Mouse (Mus musculus): ENCODE results near the gene Hoxa11. TPM values are rescaled to one million over a fixed set of nuclear protein-coding genes. Genes with fewer than 3 reads are reported as not detected.

Gene Hoxa11
- polyA plus RNA-seq, 1 experiment: not detected

DNA sequence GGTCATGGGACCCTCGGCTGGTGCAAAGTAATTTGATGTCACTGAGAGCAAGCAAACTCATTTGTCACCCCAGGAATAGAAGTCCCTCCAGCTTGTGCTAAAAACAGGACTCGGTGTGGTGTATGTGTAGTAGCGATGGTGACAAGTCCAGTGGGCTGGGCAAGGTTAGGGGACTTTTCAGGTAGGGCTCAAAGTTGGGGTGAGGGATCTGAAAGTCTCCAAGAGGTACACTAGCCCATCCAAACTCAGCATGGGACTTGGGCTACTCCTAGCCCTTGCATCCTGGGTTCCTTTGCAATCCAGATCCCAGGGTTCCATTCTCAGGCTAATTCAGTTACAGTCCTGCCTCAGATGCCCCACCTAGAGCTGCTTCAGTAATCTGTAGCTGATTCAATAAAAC lies 23.1 kb upstream of the Hoxa11 start:
- no peak for TF ChIP-seq CTCF (IDR thresholded peaks at IDR 0.05; ENCODE audit: borderline replicate concordance, insufficient read depth, low read depth, low read length)
- no peak for TF ChIP-seq POLR2A (IDR thresholded peaks at IDR 0.05; ENCODE audit: borderline replicate concordance, insufficient read depth, low read length)
- WGBS: 4% methylated on average over 3 of the region's 3 CpGs
- H3K27me3 ChIP-seq (ENCODE audit: control insufficient read depth, insufficient read depth, low read length): peaks cover 21% of the 10 kb centered on the region; the same call in 1 of the 2 replicates
- DNase-seq: no peak
- no peak overlapping the region for H3K27ac ChIP-seq (ENCODE audit: insufficient read depth, low read length)
- H3K4me1 ChIP-seq (ENCODE audit: control insufficient read depth, insufficient read depth, low read length): no peaks in the 10 kb centered on the region
- H3K4me3 ChIP-seq (replicated peaks; ENCODE audit: insufficient read depth, low read depth, low read length): no peak overlapping the region

DNA sequence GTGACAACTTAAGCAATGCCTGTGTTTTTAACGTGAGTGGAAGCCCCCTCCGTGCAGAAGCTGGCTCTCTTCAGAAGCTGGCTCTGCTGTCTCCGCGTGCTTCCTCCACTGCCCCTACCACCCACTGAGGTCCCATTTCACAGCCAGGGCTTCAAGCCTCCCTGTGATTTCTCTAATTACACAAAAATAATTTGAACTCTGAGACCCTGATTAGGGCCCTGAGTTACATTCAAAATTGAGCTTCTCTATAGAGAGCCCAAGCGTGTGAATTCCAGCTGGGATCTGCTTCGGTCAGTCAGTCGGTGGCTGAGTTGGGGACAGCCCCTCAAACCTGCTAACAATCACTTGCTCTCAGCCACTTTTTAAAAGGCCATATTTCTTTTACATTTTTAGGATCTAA lies 22.7 kb upstream of the Hoxa11 start:
- no peaks in the 10 kb centered on the region for H3K4me1 ChIP-seq (ENCODE audit: control insufficient read depth, insufficient read depth, low read length)
- no peak overlapping the region for H3K27ac ChIP-seq (ENCODE audit: insufficient read depth, low read length)
- 4% methylated on average over 7 of the region's 7 CpGs for WGBS
- H3K27me3 ChIP-seq (ENCODE audit: control insufficient read depth, insufficient read depth, low read length): peaks cover 21% of the 10 kb centered on the region; the same call in 1 of the 2 replicates
- H3K4me3 ChIP-seq (replicated peaks; ENCODE audit: insufficient read depth, low read depth, low read length): no peak overlapping the region
- DNase-seq: no peak
- TF ChIP-seq POLR2A (IDR thresholded peaks at IDR 0.05; ENCODE audit: borderline replicate concordance, insufficient read depth, low read length) (no peak), CTCF (IDR thresholded peaks at IDR 0.05; ENCODE audit: borderline replicate concordance, insufficient read depth, low read depth, low read length) (no peak)

DNA sequence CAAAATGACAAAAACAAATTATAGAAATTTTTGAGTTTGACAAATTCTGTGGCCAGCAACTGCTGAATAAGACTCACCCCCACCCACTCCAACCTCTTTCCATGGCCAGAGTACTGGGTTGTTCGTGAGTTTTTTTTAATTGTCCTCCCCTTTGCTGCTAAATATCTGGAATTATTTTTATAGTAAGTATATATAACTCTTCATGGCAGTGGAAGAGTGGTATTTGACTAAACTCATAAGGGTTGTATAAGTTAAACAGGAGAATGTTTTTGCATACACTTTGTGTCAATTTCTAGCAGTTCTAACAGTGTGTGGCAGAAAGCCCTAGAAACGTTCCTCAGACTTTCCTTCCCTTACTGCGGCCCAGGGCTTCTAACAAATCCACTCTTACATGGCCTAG lies 22.1 kb upstream of the Hoxa11 start:
- Histone ChIP-seq H3K4me3 (replicated peaks; ENCODE audit: insufficient read depth, low read depth, low read length) (no peak overlapping the region), H3K4me1 (ENCODE audit: control insufficient read depth, insufficient read depth, low read length) (no peaks in the 10 kb centered on the region), H3K27ac (ENCODE audit: insufficient read depth, low read length) (no peak overlapping the region), H3K27me3 (ENCODE audit: control insufficient read depth, insufficient read depth, low read length) (peaks cover 21% of the 10 kb centered on the region; the same call in 1 of the 2 replicates)
- 6% methylated on average over 3 of the region's 3 CpGs for WGBS
- TF ChIP-seq POLR2A (IDR thresholded peaks at IDR 0.05; ENCODE audit: borderline replicate concordance, insufficient read depth, low read length): no peak
- TF ChIP-seq CTCF (IDR thresholded peaks at IDR 0.05; ENCODE audit: borderline replicate concordance, insufficient read depth, low read depth, low read length): no peak
- no peak for DNase-seq

DNA sequence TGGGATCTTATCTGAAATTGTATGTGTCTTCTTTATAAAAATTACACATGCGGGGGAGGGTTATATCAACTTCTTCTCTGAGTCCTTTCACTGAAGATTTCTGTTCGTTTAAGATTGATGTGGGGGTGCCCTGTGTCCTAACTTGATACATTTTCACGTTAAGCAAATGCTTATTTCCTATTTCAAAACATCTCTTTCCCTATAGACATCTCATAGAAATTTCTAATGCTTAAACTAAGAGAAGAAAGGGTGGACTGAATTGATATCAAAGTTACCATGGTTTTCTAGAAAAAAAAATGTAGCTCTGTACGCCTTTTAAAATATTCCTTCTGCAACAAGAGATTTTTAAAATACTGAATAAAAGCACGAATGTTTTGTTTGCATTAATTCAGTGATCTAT lies 21.6 kb upstream of the Hoxa11 start:
- TF ChIP-seq POLR2A (IDR thresholded peaks at IDR 0.05; ENCODE audit: borderline replicate concordance, insufficient read depth, low read length) (no peak), CTCF (IDR thresholded peaks at IDR 0.05; ENCODE audit: borderline replicate concordance, insufficient read depth, low read depth, low read length) (no peak)
- Histone ChIP-seq H3K27ac (ENCODE audit: insufficient read depth, low read length) (no peak overlapping the region), H3K4me1 (ENCODE audit: control insufficient read depth, insufficient read depth, low read length) (no peaks in the 10 kb centered on the region), H3K27me3 (ENCODE audit: control insufficient read depth, insufficient read depth, low read length) (peaks cover 24% of the 10 kb centered on the region; the same call in 1 of the 2 replicates), H3K4me3 (replicated peaks; ENCODE audit: insufficient read depth, low read depth, low read length) (no peak overlapping the region)
- no peak for DNase-seq
- 20% methylated on average over 5 of the region's 5 CpGs for WGBS

DNA sequence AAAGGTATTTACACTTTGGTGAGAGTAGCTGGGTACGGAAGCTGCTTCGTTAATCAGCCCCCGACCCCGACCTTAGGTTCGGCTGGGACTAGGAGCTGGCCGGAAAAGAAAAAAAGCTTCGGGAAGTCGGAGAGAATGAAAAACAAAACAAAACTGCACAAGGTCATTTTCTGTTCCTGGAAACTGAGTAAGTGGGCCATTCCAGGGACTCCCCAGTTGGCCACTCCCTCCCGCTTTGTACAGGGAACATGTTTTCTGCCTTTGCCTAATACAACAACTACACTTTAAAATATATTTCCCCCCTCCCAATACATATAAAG lies 21.0 kb upstream of the Hoxa11 start:
- Histone ChIP-seq H3K4me3 (replicated peaks; ENCODE audit: insufficient read depth, low read depth, low read length) (no peak overlapping the region), H3K27ac (ENCODE audit: insufficient read depth, low read length) (no peak overlapping the region), H3K27me3 (ENCODE audit: control insufficient read depth, insufficient read depth, low read length) (peaks cover 27% of the 10 kb centered on the region; the same call in 1 of the 2 replicates), H3K4me1 (ENCODE audit: control insufficient read depth, insufficient read depth, low read length) (no peaks in the 10 kb centered on the region)
- no peak for DNase-seq
- 3% methylated on average over 9 of the region's 9 CpGs for WGBS
- no peak for TF ChIP-seq CTCF (IDR thresholded peaks at IDR 0.05; ENCODE audit: borderline replicate concordance, insufficient read depth, low read depth, low read length)
- TF ChIP-seq POLR2A (IDR thresholded peaks at IDR 0.05; ENCODE audit: borderline replicate concordance, insufficient read depth, low read length): no peak

DNA sequence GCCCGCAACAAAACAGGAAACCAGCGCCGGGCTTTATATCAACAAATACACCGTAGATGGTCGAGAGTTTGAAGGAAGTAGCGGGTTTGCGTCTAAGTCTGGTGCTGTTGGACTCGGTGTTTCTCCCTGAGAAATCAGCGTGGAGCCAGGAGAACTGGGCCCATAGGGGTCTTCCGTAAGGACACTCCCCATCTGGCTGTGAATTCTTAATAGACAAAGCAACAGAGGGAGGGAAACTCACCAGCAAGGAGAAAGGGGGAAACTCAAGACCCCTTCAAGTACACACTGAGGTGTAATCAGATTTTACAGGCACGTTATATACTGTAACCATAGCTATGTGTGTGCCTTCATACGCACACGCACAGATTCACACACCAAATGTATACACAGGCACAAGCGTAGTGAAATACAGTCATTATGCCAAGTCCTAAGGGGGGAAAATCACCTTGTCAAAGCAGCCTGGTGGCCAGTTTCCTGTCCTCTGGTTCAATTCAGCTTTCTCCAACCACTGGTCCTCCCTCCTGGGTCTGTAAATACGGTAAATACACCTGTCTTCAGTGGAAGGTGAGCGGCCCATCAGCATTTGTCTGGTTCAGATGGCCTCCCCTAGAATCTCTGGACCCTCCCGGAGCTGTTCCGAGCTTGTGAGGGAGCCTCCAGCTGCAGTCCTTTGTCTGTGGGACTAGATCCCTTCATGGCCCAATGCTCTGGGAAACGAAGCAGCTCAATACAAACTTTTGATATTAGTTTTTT lies 20.5 kb upstream of the Hoxa11 start:
- H3K4me1 ChIP-seq (ENCODE audit: control insufficient read depth, insufficient read depth, low read length): no peaks in the 10 kb centered on the region
- TF ChIP-seq CTCF (IDR thresholded peaks at IDR 0.05; ENCODE audit: borderline replicate concordance, insufficient read depth, low read depth, low read length) (no peak), POLR2A (IDR thresholded peaks at IDR 0.05; ENCODE audit: borderline replicate concordance, insufficient read depth, low read length) (no peak)
- no peak overlapping the region for H3K27ac ChIP-seq (ENCODE audit: insufficient read depth, low read length)
- no peak overlapping the region for H3K4me3 ChIP-seq (replicated peaks; ENCODE audit: insufficient read depth, low read depth, low read length)
- no peak for DNase-seq
- peaks cover 30% of the 10 kb centered on the region; the same call in 1 of the 2 replicates for H3K27me3 ChIP-seq (ENCODE audit: control insufficient read depth, insufficient read depth, low read length)
- 5% methylated on average over 19 of the region's 19 CpGs for WGBS

DNA sequence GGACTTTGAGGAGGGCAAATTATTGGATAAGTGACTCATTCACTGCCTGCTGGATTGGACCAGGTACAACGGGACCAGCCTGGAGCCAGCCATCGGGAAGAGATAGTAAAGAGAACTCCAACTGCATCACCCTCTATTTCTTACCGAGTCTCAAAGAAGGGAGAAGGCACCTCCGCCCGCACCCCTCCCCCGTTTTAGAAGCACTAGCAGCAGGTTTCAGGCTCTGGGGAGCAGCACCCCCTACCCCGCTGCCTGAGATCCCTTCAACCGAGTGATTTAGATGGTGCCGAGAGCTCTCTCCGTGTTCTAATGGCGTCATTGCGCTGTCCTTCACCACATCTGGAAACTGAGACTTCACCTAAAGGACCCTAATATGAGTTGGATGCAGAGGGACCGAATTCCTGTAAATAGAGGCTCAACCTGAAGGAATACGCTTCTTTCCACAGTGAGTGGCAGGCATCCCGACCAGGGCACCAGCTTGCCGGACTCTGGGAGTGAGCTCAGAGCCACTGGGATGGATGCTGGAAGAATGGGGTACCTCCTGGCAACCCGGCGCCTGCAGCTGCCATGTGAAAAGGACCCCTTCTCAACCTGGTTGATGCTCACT lies 19.8 kb upstream of the Hoxa11 start:
- Histone ChIP-seq H3K27me3 (ENCODE audit: control insufficient read depth, insufficient read depth, low read length) (peaks cover 36% of the 10 kb centered on the region; the same call in 1 of the 2 replicates), H3K4me3 (replicated peaks; ENCODE audit: insufficient read depth, low read depth, low read length) (no peak overlapping the region), H3K27ac (ENCODE audit: insufficient read depth, low read length) (no peak overlapping the region), H3K4me1 (ENCODE audit: control insufficient read depth, insufficient read depth, low read length) (no peaks in the 10 kb centered on the region)
- 3% methylated on average over 18 of the region's 18 CpGs for WGBS
- TF ChIP-seq CTCF (IDR thresholded peaks at IDR 0.05; ENCODE audit: borderline replicate concordance, insufficient read depth, low read depth, low read length) (no peak), POLR2A (IDR thresholded peaks at IDR 0.05; ENCODE audit: borderline replicate concordance, insufficient read depth, low read length) (no peak)
- no peak for DNase-seq

All from cerebellum, adult 2 months (tissue).